Mouse (Mus musculus) CH12.LX (cell line): ENCODE data around the gene Mrpl20. TPM values are rescaled to one million over a fixed set of nuclear protein-coding genes. Genes with fewer than 3 reads are reported as not detected.

ENCODE experiments used
- DNase-seq: peaks from one replicate; pipeline ENCODE4 v3.0.0-alpha.2; 2013; ENCODE audit errors: extremely low read depth
- H3K27ac ChIP-seq: 2 replicates; pipeline ENCODE4 v1.5.1; 2012; ENCODE audit warnings: low read depth, mild to moderate bottlenecking, control low read depth, moderate library complexity; ENCODE audit not compliant: insufficient read depth
- H3K27me3 ChIP-seq: replicated peaks from 2 replicates; pipeline ENCODE3; 2012; ENCODE audit warnings: inconsistent platforms
- H3K36me3 ChIP-seq, 2 experiments: replicated peaks in 1 of 2; 2 replicates each; pipeline versions ENCODE3 to v1.6.1; 2012; ENCODE audit warnings: inconsistent platforms in 1 of 2, low read length in 1 of 2, mild to moderate bottlenecking in 1 of 2, mixed read lengths in 1 of 2, moderate library complexity in 1 of 2; ENCODE audit not compliant: control insufficient read depth in 1 of 2, insufficient read depth in 1 of 2
- H3K4me1 ChIP-seq, 2 experiments: 2 replicates each; pipeline ENCODE4 v1.6.1; 2012; ENCODE audit warnings: inconsistent platforms in 1 of 2, moderate library complexity in 1 of 2; ENCODE audit not compliant: insufficient read depth in 2 of 2, control insufficient read depth in 1 of 2
- H3K4me2 ChIP-seq: 2 replicates; pipeline ENCODE4 v1.6.1; 2012; ENCODE audit warnings: low read depth, mild to moderate bottlenecking, control low read depth; ENCODE audit not compliant: poor library complexity, insufficient read depth, severe bottlenecking
- H3K4me3 ChIP-seq, 3 experiments: fragments of 150-350 bp in 1 of 3; sonication (generic) in 1 of 3; replicated peaks in 1 of 3; 2 replicates each; pipeline versions ENCODE3 to v1.5.1; 2011 to 2012; ENCODE audit warnings: low read depth in 2 of 3, low read length in 2 of 3, mild to moderate bottlenecking in 2 of 3, moderate library complexity in 2 of 3, control low read depth in 1 of 3, improper control_type of control experiment in 1 of 3, inconsistent platforms in 1 of 3, mixed read lengths in 1 of 3; ENCODE audit not compliant: poor library complexity in 1 of 3
- H3K79me2 ChIP-seq: replicated peaks from 2 replicates; pipeline ENCODE4 v1.6.1; 2012; ENCODE audit warnings: mild to moderate bottlenecking, moderate library complexity; ENCODE audit not compliant: control insufficient read depth, poor library complexity, insufficient read depth, severe bottlenecking; ENCODE audit errors: extremely low read depth
- H3K9ac ChIP-seq: 2 replicates; pipeline ENCODE4 v1.6.1; 2012; ENCODE audit warnings: low read depth, mild to moderate bottlenecking, control low read depth, moderate library complexity; ENCODE audit not compliant: insufficient read depth
- H3K9me3 ChIP-seq: replicated peaks from 2 replicates; pipeline ENCODE3; 2012; ENCODE audit warnings: low read length, inconsistent platforms, mixed read lengths
- BHLHE40 ChIP-seq: IDR thresholded peaks from 2 replicates; pipeline ENCODE4 v1.6.1; 2011; ENCODE audit warnings: mild to moderate bottlenecking, low read depth, low read length, improper control_type of control experiment
- CHD1 ChIP-seq: IDR thresholded peaks from 2 replicates; pipeline ENCODE4 v1.6.1; 2012; ENCODE audit warnings: low read depth, low read length, improper control_type of control experiment, inconsistent platforms
- CTCF ChIP-seq, 2 experiments: IDR thresholded peaks in 1 of 2; conservative IDR thresholded peaks in 1 of 2; 2 replicates each; pipeline ENCODE4 v1.5.1; 2011 to 2012; ENCODE audit warnings: low read depth in 2 of 2, low read length in 2 of 2, improper control_type of control experiment in 1 of 2, inconsistent platforms in 1 of 2, mild to moderate bottlenecking in 1 of 2, moderate library complexity in 1 of 2
- ELF1 ChIP-seq: IDR thresholded peaks from 2 replicates; pipeline ENCODE4 v1.6.1; 2014; ENCODE audit warnings: low read depth, mild to moderate bottlenecking, inconsistent platforms, low read length, improper control_type of control experiment
- GABPA ChIP-seq: IDR thresholded peaks from 2 replicates; pipeline ENCODE4 v1.6.1; 2012; ENCODE audit warnings: low read depth, low read length, improper control_type of control experiment, inconsistent platforms; ENCODE audit not compliant: insufficient replicate concordance
- IRF4 ChIP-seq: IDR thresholded peaks from 2 replicates; pipeline ENCODE4 v1.6.1; 2014; ENCODE audit warnings: low read depth, mild to moderate bottlenecking, inconsistent platforms, low read length, improper control_type of control experiment
- MAFK ChIP-seq: IDR thresholded peaks from 2 replicates; pipeline ENCODE4 v1.6.1; 2011; ENCODE audit warnings: low read length, improper control_type of control experiment; ENCODE audit not compliant: insufficient replicate concordance
- MXI1 ChIP-seq: IDR thresholded peaks from 2 replicates; pipeline ENCODE4 v1.6.1; 2011; ENCODE audit warnings: mild to moderate bottlenecking, low read depth, low read length, improper control_type of control experiment
- NRF1 ChIP-seq: IDR thresholded peaks from 2 replicates; pipeline ENCODE4 v1.6.1; 2014; ENCODE audit warnings: low read depth, mild to moderate bottlenecking, inconsistent platforms, low read length, improper control_type of control experiment, moderate library complexity
- POLR2A ChIP-seq: IDR thresholded peaks from 2 replicates; pipeline ENCODE4 v1.6.1; 2011; ENCODE audit warnings: low read depth, mild to moderate bottlenecking, improper control_type of control experiment, low read length
- SIN3A ChIP-seq: IDR thresholded peaks from 2 replicates; pipeline ENCODE4 v1.6.1; 2012; ENCODE audit warnings: low read length, improper control_type of control experiment, inconsistent platforms
- TCF12 ChIP-seq: IDR thresholded peaks from 2 replicates; pipeline ENCODE4 v1.6.1; 2014; ENCODE audit warnings: low read depth, mild to moderate bottlenecking, inconsistent platforms, low read length, improper control_type of control experiment
- UBTF ChIP-seq: IDR thresholded peaks from 2 replicates; pipeline ENCODE4 v1.6.1; 2012; ENCODE audit warnings: low read depth, mild to moderate bottlenecking, inconsistent platforms, low read length, improper control_type of control experiment, moderate library complexity
- USF1 ChIP-seq: IDR thresholded peaks from 2 replicates; pipeline ENCODE4 v1.6.1; 2014; ENCODE audit warnings: low read depth, mild to moderate bottlenecking, inconsistent platforms, low read length, improper control_type of control experiment
- USF2 ChIP-seq: conservative IDR thresholded peaks from 2 replicates; pipeline ENCODE4 v1.6.1; 2011; ENCODE audit warnings: low read depth, low read length, improper control_type of control experiment
- ZMIZ1 ChIP-seq: IDR thresholded peaks from 2 replicates; pipeline ENCODE4 v1.6.1; 2012; ENCODE audit warnings: low read depth, mild to moderate bottlenecking, inconsistent platforms, low read length, improper control_type of control experiment
- dilution Hi-C: fragments of 300-500 bp; cut with MboI; formaldehyde crosslinking; loops from 2 replicates; pipeline ENCODE4 v1.14.3; 2020; ENCODE audit warnings: low sequenced_read_pairs; ENCODE audit not compliant: extremely low pct_unique_long_range_greater_than_20kb, extremely low pct_ligation_motif_present
- in situ Hi-C: fragments of 300-500 bp; cut with MboI; formaldehyde crosslinking; loops from 3 replicates; pipeline ENCODE4 v1.14.3; 2019; ENCODE audit warnings: low sequenced_read_pairs, low pct_ligation_motif_present, low pct_unique_long_range_greater_than_20kb, mixed read lengths
- polyA plus RNA-seq: library from polyadenylated mRNA; unstranded; fragments of >175 nt; gene quantifications from 2 replicates; pipeline ENCODE4 v1.2.1, GENCODE M21; 2012; ENCODE audit warnings: low read depth; ENCODE audit not compliant: insufficient read length
- total RNA-seq, 2 experiments: library from RNA; depleted of rRNA; stranded (reverse); fragments of 300-350 nt in 1 of 2; fragments of >200 nt in 1 of 2; gene quantifications; 2 replicates each; pipeline ENCODE4 v1.2.3; 2012 to 2014

The Mrpl20 gene
- total and polyA plus RNA-seq, 3 experiments: 146 to 230 (median 193) TPM

- 0 out of 2 replicates have a peak, but pooled peaks have one; percentile 28 for TF ChIP-seq IRF4
- TF ChIP-seq CTCF (conservative IDR thresholded peaks at IDR 0.05 in 1 of 2, IDR thresholded peaks at IDR 0.05 in 1 of 2; ENCODE audit: low read depth in 2 of 2, low read length in 2 of 2): peak in 1 of 2 experiments; percentile 74; a peak in 2 of 4 replicates
- TF ChIP-seq USF2: no peak
- peak; percentile 63; the same call in 1 of the 2 replicates for TF ChIP-seq TCF12
- TF ChIP-seq USF1: no peak
- peak; percentile 46; the same call in 1 of the 2 replicates for TF ChIP-seq ELF1
- no peak for TF ChIP-seq MAFK
- no peak for TF ChIP-seq UBTF
- peak; percentile 55; the same call in 1 of the 2 replicates for TF ChIP-seq SIN3A
- TF ChIP-seq CHD1: no peak
- peak; percentile 68; the same call in 1 of the 2 replicates for TF ChIP-seq ZMIZ1
These were observed 44.3 kb downstream of the Mrpl20 start, which contains the start of gene Dvl1 (continued) for GRCm38 (mm10) chr4:155846871-155847578.

- Histone ChIP-seq H3K79me2 (peaks cover 19% of the 10 kb centered on the region), H3K36me3 (peaks cover 3 to 30% of the 10 kb centered on the region in 2 experiments), H3K27ac (peak overlapping the region; percentile 30; the same call in 1 of the 2 replicates), H3K4me1 (peaks cover 17 to 50% of the 10 kb centered on the region in 2 experiments), H3K9ac (peak overlapping the region; percentile 89), H3K4me3 (peak overlapping the region; percentile 85 to 96 (median 89)), H3K9me3 (no peaks in the 10 kb centered on the region), H3K27me3 (no peaks in the 10 kb centered on the region), H3K4me2 (peak overlapping the region; percentile 90)
- no peak for TF ChIP-seq POLR2A
- TF ChIP-seq BHLHE40: peak; percentile 33
- TF ChIP-seq CTCF (conservative IDR thresholded peaks at IDR 0.05 in 1 of 2, IDR thresholded peaks at IDR 0.05 in 1 of 2; ENCODE audit: low read depth in 2 of 2, low read length in 2 of 2): peak in 1 of 2 experiments; percentile 43; a peak in 2 of 4 replicates
- no peak for TF ChIP-seq GABPA
- no peak for TF ChIP-seq IRF4
- TF ChIP-seq NRF1: 0 out of 2 replicates have a peak, but pooled peaks have one; percentile 33
- peak; percentile 58; the same call in 1 of the 2 replicates for TF ChIP-seq MXI1
- in situ Hi-C loops (no loop called here), dilution Hi-C loops (no loop called here)
- DNase-seq: no peak
These were observed 45.1 kb downstream of the Mrpl20 start for GRCm38 (mm10) chr4:155847591-155848352.
